Mouse (Mus musculus): Measurements from ENCODE around the gene Fchsd2.

DNA sequence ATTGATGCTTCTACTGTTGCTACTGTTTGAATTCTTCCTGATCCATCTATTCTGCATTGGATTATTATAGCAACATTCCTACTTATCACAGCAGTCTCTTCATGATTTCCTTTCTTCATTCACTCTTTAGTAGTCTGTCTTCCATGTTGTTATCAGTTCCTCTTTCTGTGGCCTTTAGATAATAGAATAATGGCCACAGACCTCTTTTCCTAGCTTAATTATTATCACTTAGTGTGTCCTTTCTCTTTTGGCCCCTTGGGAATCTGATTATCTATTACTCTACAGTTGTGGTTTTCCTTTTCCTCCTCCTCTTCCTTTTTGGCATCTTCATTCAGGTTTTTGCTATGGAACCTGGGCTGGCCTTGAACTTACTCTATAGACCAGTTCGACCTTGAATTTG is 21.7 kb downstream of the Fchsd2 start:
- no peak for TF ChIP-seq GATA1 (IDR thresholded peaks at IDR 0.05; ENCODE audit: low read length)
- TF ChIP-seq TAL1 (IDR thresholded peaks at IDR 0.05; ENCODE audit: low read length) = no peak
